Mouse (Mus musculus): Measurements from ENCODE around the gene Auts2. TPM values are rescaled to one million over a fixed set of nuclear protein-coding genes. Genes with fewer than 3 reads are reported as not detected.

Auts2 gene
- total RNA-seq, 1 experiment, result 9.9 TPM

- in situ Hi-C loops (cut with MboI; ENCODE audit: low sequenced_read_pairs in 2 of 2, unreplicated experiment in 2 of 2), result no loop called here
- H3K9me3 ChIP-seq (ENCODE audit: control insufficient read depth, insufficient read depth, low read depth, low read length), result no peaks in the 10 kb centered on the region
- H3K27ac ChIP-seq (ENCODE audit: insufficient read depth, low read depth, low read length, poor library complexity, severe bottlenecking), result no peak overlapping the region
- DNase-seq (ENCODE audit: low read depth, low spot score), result no peak
- peaks cover 0 to 3% of the 10 kb centered on the region in 2 experiments; a peak in 1 of 4 replicates for H3K4me1 ChIP-seq (ENCODE audit: control insufficient read depth in 2 of 2, insufficient read depth in 2 of 2, low read length in 2 of 2, poor library complexity in 1 of 2)
- H3K4me3 ChIP-seq (ENCODE audit: insufficient read depth in 1 of 2, low read depth in 1 of 2, low read length in 2 of 2, poor library complexity in 1 of 2, severe bottlenecking in 1 of 2), result no peak overlapping the region
- no peak overlapping the region for H3K9ac ChIP-seq (ENCODE audit: insufficient read depth, low read depth, low read length, poor library complexity, severe bottlenecking)
- TF ChIP-seq MAFK (IDR thresholded peaks at IDR 0.05; ENCODE audit: insufficient read depth, low read depth, low read length) (no peak), ZC3H11A (IDR thresholded peaks at IDR 0.05; ENCODE audit: borderline replicate concordance, low read depth, low read length) (no peak), HCFC1 (IDR thresholded peaks at IDR 0.05; ENCODE audit: borderline replicate concordance, insufficient read depth, low read length) (no peak), CHD2 (IDR thresholded peaks at IDR 0.05; ENCODE audit: low read depth, low read length) (no peak), ZNF384 (IDR thresholded peaks at IDR 0.05; ENCODE audit: low read depth, low read length) (no peak)
- no peaks in the 10 kb centered on the region for H3K36me3 ChIP-seq (ENCODE audit: control insufficient read depth, insufficient read depth, low read length, poor library complexity, severe bottlenecking)
These were observed 698.7 kb downstream of the Auts2 start for GRCm38 (mm10) chr5:131844519-131844800.

DNA sequence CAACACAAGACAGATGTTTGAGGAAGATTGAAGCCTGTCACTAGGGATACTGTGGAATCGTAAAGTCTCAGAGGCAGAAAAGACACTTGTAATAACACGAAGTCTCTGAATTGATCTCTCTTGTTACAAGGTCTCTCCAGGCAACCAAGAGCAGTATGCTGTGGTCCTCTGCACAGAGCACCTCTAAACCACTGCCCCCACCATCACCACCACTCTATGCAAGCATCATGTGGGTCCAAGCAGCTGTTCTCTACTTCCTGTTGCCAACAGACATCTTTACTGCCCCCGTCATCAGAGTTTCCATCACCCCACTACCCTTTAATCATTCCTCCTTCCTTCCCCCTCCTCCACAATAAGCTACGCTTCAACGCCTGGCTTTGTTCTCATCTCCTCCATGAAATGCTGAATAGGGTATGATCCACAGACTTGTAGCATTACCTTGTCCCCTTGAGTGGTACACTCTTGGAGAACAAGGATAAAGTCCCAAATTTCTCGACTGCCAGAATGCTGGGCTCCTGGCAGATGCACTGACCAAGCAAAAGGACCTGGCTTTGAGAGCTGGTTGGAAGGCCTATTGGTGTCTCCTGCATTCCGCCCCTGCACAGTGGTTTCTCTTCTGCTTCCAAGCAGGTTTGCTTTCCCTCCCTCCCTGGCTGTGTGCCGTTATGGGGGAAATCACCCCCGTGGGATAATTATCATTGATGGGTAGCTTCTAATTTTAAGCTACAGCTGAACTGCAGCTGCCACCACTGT, 699.2 kb downstream of the Auts2 start:
- in situ Hi-C loops (cut with MboI; ENCODE audit: low sequenced_read_pairs in 2 of 2, unreplicated experiment in 2 of 2), result no loop called here

DNA sequence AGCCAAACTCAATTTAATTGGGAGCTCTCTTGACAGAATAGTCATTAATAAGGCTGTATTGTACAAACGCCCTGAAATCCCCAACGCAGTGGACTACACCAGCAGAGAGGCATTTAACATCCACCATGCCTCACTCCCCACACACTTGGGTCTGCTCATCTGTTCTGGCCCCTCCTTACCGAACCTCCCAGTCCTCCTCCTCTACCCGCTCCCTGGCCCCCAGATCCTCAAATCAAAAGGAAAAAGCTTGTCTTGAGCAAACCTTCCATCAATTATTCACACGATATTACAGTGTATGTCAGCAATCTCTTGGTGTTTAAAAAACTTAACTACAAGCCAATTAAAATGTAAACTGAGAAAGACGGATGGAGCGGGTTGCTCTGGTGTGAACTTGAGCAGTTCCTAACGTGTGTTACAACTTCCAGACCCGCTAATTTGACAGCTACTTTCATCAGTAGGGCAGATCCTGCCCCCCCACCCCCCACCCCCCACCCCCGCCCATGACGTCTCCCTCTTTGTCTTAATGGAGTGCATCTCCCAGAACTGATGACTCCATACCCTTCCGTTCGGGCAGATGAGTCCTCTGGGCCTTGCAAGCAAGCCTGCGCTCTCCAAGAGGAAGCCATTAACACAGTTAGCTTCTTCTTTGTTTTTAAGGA, 703.4 kb downstream of the Auts2 start:
- no peaks in the 10 kb centered on the region for H3K4me1 ChIP-seq (ENCODE audit: control insufficient read depth in 2 of 2, insufficient read depth in 2 of 2, low read length in 2 of 2, poor library complexity in 1 of 2)

More for the DNA sequence above, 699.2 kb downstream of the Auts2 start:
- Histone ChIP-seq H3K9ac (ENCODE audit: insufficient read depth, low read depth, low read length, poor library complexity, severe bottlenecking) (no peak overlapping the region), H3K9me3 (ENCODE audit: control insufficient read depth, insufficient read depth, low read depth, low read length) (no peaks in the 10 kb centered on the region), H3K4me3 (ENCODE audit: insufficient read depth in 1 of 2, low read depth in 1 of 2, low read length in 2 of 2, poor library complexity in 1 of 2, severe bottlenecking in 1 of 2) (no peak overlapping the region), H3K27ac (ENCODE audit: insufficient read depth, low read depth, low read length, poor library complexity, severe bottlenecking) (no peak overlapping the region), H3K36me3 (ENCODE audit: control insufficient read depth, insufficient read depth, low read length, poor library complexity, severe bottlenecking) (no peaks in the 10 kb centered on the region), H3K4me1 (ENCODE audit: control insufficient read depth in 2 of 2, insufficient read depth in 2 of 2, low read length in 2 of 2, poor library complexity in 1 of 2) (no peaks in the 10 kb centered on the region)
- no peak for DNase-seq (ENCODE audit: low read depth, low spot score)
- TF ChIP-seq ZNF384 (IDR thresholded peaks at IDR 0.05; ENCODE audit: low read depth, low read length) (no peak), MAFK (IDR thresholded peaks at IDR 0.05; ENCODE audit: insufficient read depth, low read depth, low read length) (no peak), ZC3H11A (IDR thresholded peaks at IDR 0.05; ENCODE audit: borderline replicate concordance, low read depth, low read length) (no peak)

DNA sequence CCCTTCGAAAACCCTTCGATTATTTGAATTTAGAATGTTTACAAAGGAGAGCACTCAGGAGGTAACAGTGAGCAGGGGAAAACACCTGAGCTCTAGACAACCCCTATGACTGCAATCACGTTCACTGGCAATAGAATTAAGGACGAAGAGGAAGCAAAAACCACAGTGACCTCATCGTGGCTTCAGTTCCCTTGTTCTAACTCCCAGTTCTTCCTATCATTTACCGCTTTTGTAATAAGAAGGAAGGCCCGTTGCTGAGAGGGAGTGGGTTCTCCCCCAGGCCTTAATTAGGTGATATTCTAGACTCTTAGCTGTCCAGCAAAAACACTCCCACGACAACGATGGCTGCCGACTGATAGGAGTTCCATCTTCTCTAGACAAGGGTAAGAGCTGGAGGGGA, 704.1 kb downstream of the Auts2 start:
- H3K9me3 ChIP-seq (ENCODE audit: control insufficient read depth, insufficient read depth, low read depth, low read length), result no peaks in the 10 kb centered on the region
- TF ChIP-seq HCFC1 (IDR thresholded peaks at IDR 0.05; ENCODE audit: borderline replicate concordance, insufficient read depth, low read length) (no peak), ZC3H11A (IDR thresholded peaks at IDR 0.05; ENCODE audit: borderline replicate concordance, low read depth, low read length) (no peak), MAFK (IDR thresholded peaks at IDR 0.05; ENCODE audit: insufficient read depth, low read depth, low read length) (no peak), CHD2 (IDR thresholded peaks at IDR 0.05; ENCODE audit: low read depth, low read length) (no peak), ZNF384 (IDR thresholded peaks at IDR 0.05; ENCODE audit: low read depth, low read length) (no peak)
- H3K36me3 ChIP-seq (ENCODE audit: control insufficient read depth, insufficient read depth, low read length, poor library complexity, severe bottlenecking), result no peaks in the 10 kb centered on the region
- H3K4me1 ChIP-seq (ENCODE audit: control insufficient read depth in 2 of 2, insufficient read depth in 2 of 2, low read length in 2 of 2, poor library complexity in 1 of 2), result no peaks in the 10 kb centered on the region
- in situ Hi-C loops (cut with MboI; ENCODE audit: low sequenced_read_pairs in 2 of 2, unreplicated experiment in 2 of 2), result no loop called here
- no peak overlapping the region for H3K9ac ChIP-seq (ENCODE audit: insufficient read depth, low read depth, low read length, poor library complexity, severe bottlenecking)
- DNase-seq (ENCODE audit: low read depth, low spot score), result no peak
- no peak overlapping the region for H3K27ac ChIP-seq (ENCODE audit: insufficient read depth, low read depth, low read length, poor library complexity, severe bottlenecking)
- no peak overlapping the region for H3K4me3 ChIP-seq (ENCODE audit: insufficient read depth in 1 of 2, low read depth in 1 of 2, low read length in 2 of 2, poor library complexity in 1 of 2, severe bottlenecking in 1 of 2)

More for the DNA sequence above, 703.4 kb downstream of the Auts2 start:
- no peaks in the 10 kb centered on the region for H3K9me3 ChIP-seq (ENCODE audit: control insufficient read depth, insufficient read depth, low read depth, low read length)
- no peak overlapping the region for H3K4me3 ChIP-seq (ENCODE audit: insufficient read depth in 1 of 2, low read depth in 1 of 2, low read length in 2 of 2, poor library complexity in 1 of 2, severe bottlenecking in 1 of 2)
- no peak overlapping the region for H3K27ac ChIP-seq (ENCODE audit: insufficient read depth, low read depth, low read length, poor library complexity, severe bottlenecking)
- TF ChIP-seq CHD2 (IDR thresholded peaks at IDR 0.05; ENCODE audit: low read depth, low read length) (no peak), ZC3H11A (IDR thresholded peaks at IDR 0.05; ENCODE audit: borderline replicate concordance, low read depth, low read length) (no peak), MAFK (IDR thresholded peaks at IDR 0.05; ENCODE audit: insufficient read depth, low read depth, low read length) (no peak), HCFC1 (IDR thresholded peaks at IDR 0.05; ENCODE audit: borderline replicate concordance, insufficient read depth, low read length) (no peak), ZNF384 (IDR thresholded peaks at IDR 0.05; ENCODE audit: low read depth, low read length) (no peak)
- H3K9ac ChIP-seq (ENCODE audit: insufficient read depth, low read depth, low read length, poor library complexity, severe bottlenecking), result no peak overlapping the region
- in situ Hi-C loops (cut with MboI; ENCODE audit: low sequenced_read_pairs in 2 of 2, unreplicated experiment in 2 of 2), result no loop called here
- no peaks in the 10 kb centered on the region for H3K36me3 ChIP-seq (ENCODE audit: control insufficient read depth, insufficient read depth, low read length, poor library complexity, severe bottlenecking)
- no peak for DNase-seq (ENCODE audit: low read depth, low spot score)
